Mouse (Mus musculus) erythroblast, embryonic 14.5 days (primary cell): Measurements from ENCODE around the gene Chst4.

Source experiments
- GATA1 ChIP-seq: IDR thresholded peaks from 2 replicates; pipeline ENCODE4 v1.6.1; 2012; ENCODE audit warnings: low read length, inconsistent platforms, mixed read lengths
- TAL1 ChIP-seq: IDR thresholded peaks from 3 replicates; pipeline ENCODE4 v1.6.1; 2012; ENCODE audit warnings: low read length, inconsistent platforms, mixed read lengths

GRCm38 (mm10) chr8:109990224-109990623 is 49.3 kb downstream of the Chst4 start, which contains the start of gene Tat:
- TF ChIP-seq GATA1: no peak
- TF ChIP-seq TAL1: no peak
